Mouse (Mus musculus): ENCODE data around the gene Agxt2. TPM values are rescaled to one million over a fixed set of nuclear protein-coding genes. Genes with fewer than 3 reads are reported as not detected.

Agxt2 gene
- not detected in 2 replicates for polyA plus RNA-seq (2014; fragmentation: Nextera tagmentation; extraction: Ambion mirVana)

- WGBS, result 83% methylated on average over 9 of the region's 9 CpGs
- H3K4me1 ChIP-seq (ENCODE audit: control insufficient read depth, insufficient read depth, low read length), result no peaks in the 10 kb centered on the region
- H3K27ac ChIP-seq (ENCODE audit: low read depth, low read length), result no peak within 1 kb of the TSS
- H3K36me3 ChIP-seq (ENCODE audit: control insufficient read depth, insufficient read depth, low read length), result no peaks in the 10 kb centered on the region
- DNase-seq (ENCODE audit: low spot score) (no peak), ATAC-seq (ENCODE audit: insufficient read depth, low FRiP score, low TSS enrichment) (no peak)
- no peaks in the 10 kb centered on the region for H3K9me3 ChIP-seq (ENCODE audit: control insufficient read depth, low read length)
- H3K4me3 ChIP-seq (ENCODE audit: low read depth, low read length), result no peak within 1 kb of the TSS
- H3K27me3 ChIP-seq (ENCODE audit: control insufficient read depth, insufficient read depth, low read length), result no peaks in the 10 kb centered on the region
- H3K4me2 ChIP-seq (ENCODE audit: low read depth), result no peak within 1 kb of the TSS
- no peak within 1 kb of the TSS for H3K9ac ChIP-seq (ENCODE audit: low read length)
Measured at GRCm38 (mm10) chr15:10358039-10358948, at the start of gene Agxt2. Gene Agxt2, plus strand, starts transcription at chr15:10358532.

- WGBS, result 77% methylated on average over 5 of the region's 5 CpGs
Measured at GRCm38 (mm10) chr15:10311826-10312225, 46.5 kb upstream of the Agxt2 start.

GRCm38 (mm10) chr15:10313522-10314455 lies 44.5 kb upstream of the Agxt2 start:
- DNase-seq (ENCODE audit: low spot score) (peak; percentile 60), ATAC-seq (ENCODE audit: insufficient read depth, low FRiP score, low TSS enrichment) (no peak; the same call in 1 of the 2 replicates)
- H3K4me1 ChIP-seq (ENCODE audit: control insufficient read depth, insufficient read depth, low read length), result no peaks in the 10 kb centered on the region
- H3K27me3 ChIP-seq (ENCODE audit: control insufficient read depth, insufficient read depth, low read length), result no peaks in the 10 kb centered on the region
- H3K4me3 ChIP-seq (ENCODE audit: low read depth, low read length), result no peak overlapping the region
- no peaks in the 10 kb centered on the region for H3K9me3 ChIP-seq (ENCODE audit: control insufficient read depth, low read length)
- H3K4me2 ChIP-seq (ENCODE audit: low read depth), result no peak overlapping the region
- H3K27ac ChIP-seq (ENCODE audit: low read depth, low read length), result no peak overlapping the region
- WGBS, result 54% methylated on average over 6 of the region's 7 CpGs
- no peak overlapping the region for H3K9ac ChIP-seq (ENCODE audit: low read length)
- H3K36me3 ChIP-seq (ENCODE audit: control insufficient read depth, insufficient read depth, low read length), result no peaks in the 10 kb centered on the region

More at GRCm38 (mm10) chr15:10311826-10312225, 46.5 kb upstream of the Agxt2 start:
- Histone ChIP-seq H3K27ac (ENCODE audit: low read depth, low read length) (no peak overlapping the region), H3K4me3 (ENCODE audit: low read depth, low read length) (no peak overlapping the region), H3K9ac (ENCODE audit: low read length) (no peak overlapping the region), H3K4me2 (ENCODE audit: low read depth) (no peak overlapping the region), H3K4me1 (ENCODE audit: control insufficient read depth, insufficient read depth, low read length) (no peaks in the 10 kb centered on the region), H3K27me3 (ENCODE audit: control insufficient read depth, insufficient read depth, low read length) (no peaks in the 10 kb centered on the region), H3K9me3 (ENCODE audit: control insufficient read depth, low read length) (no peaks in the 10 kb centered on the region), H3K36me3 (ENCODE audit: control insufficient read depth, insufficient read depth, low read length) (no peaks in the 10 kb centered on the region)
- ATAC-seq (ENCODE audit: insufficient read depth, low FRiP score, low TSS enrichment), result no peak
- DNase-seq (ENCODE audit: low spot score), result no peak

GRCm38 (mm10) chr15:10325080-10325479 lies 33.3 kb upstream of the Agxt2 start, which contains the start of gene Gm21973:
Gene Gm21973, plus strand, starts transcription at chr15:10325380.
- H3K4me3 ChIP-seq (ENCODE audit: low read depth, low read length), result no peak within 1 kb of the TSS

GRCm38 (mm10) chr15:10330626-10331025 lies 27.7 kb upstream of the Agxt2 start:
- WGBS, result 88% methylated on average over 3 of the region's 3 CpGs
- no peaks in the 10 kb centered on the region for H3K4me1 ChIP-seq (ENCODE audit: control insufficient read depth, insufficient read depth, low read length)
- H3K27me3 ChIP-seq (ENCODE audit: control insufficient read depth, insufficient read depth, low read length), result no peaks in the 10 kb centered on the region
- H3K27ac ChIP-seq (ENCODE audit: low read depth, low read length), result no peak overlapping the region
- DNase-seq (ENCODE audit: low spot score), result no peak
- no peak overlapping the region for H3K4me3 ChIP-seq (ENCODE audit: low read depth, low read length)
- H3K4me2 ChIP-seq (ENCODE audit: low read depth), result no peak overlapping the region
- no peaks in the 10 kb centered on the region for H3K9me3 ChIP-seq (ENCODE audit: control insufficient read depth, low read length)
- no peak for ATAC-seq (ENCODE audit: insufficient read depth, low FRiP score, low TSS enrichment)
- no peaks in the 10 kb centered on the region for H3K36me3 ChIP-seq (ENCODE audit: control insufficient read depth, insufficient read depth, low read length)
- H3K9ac ChIP-seq (ENCODE audit: low read length), result no peak overlapping the region

More at GRCm38 (mm10) chr15:10325080-10325479, 33.3 kb upstream of the Agxt2 start, which contains the start of gene Gm21973:
- Histone ChIP-seq H3K9me3 (ENCODE audit: control insufficient read depth, low read length) (no peaks in the 10 kb centered on the region), H3K4me1 (ENCODE audit: control insufficient read depth, insufficient read depth, low read length) (no peaks in the 10 kb centered on the region), H3K4me2 (ENCODE audit: low read depth) (no peak within 1 kb of the TSS), H3K27me3 (ENCODE audit: control insufficient read depth, insufficient read depth, low read length) (no peaks in the 10 kb centered on the region), H3K9ac (ENCODE audit: low read length) (no peak within 1 kb of the TSS), H3K27ac (ENCODE audit: low read depth, low read length) (no peak within 1 kb of the TSS), H3K36me3 (ENCODE audit: control insufficient read depth, insufficient read depth, low read length) (no peaks in the 10 kb centered on the region)
- no peak for DNase-seq (ENCODE audit: low spot score)
- WGBS, result 95% methylated on average over 2 of the region's 2 CpGs
- no peak for ATAC-seq (ENCODE audit: insufficient read depth, low FRiP score, low TSS enrichment)

GRCm38 (mm10) chr15:10332566-10332965 lies 25.8 kb upstream of the Agxt2 start:
- DNase-seq (ENCODE audit: low spot score) (no peak), ATAC-seq (ENCODE audit: insufficient read depth, low FRiP score, low TSS enrichment) (no peak)
- Histone ChIP-seq H3K4me2 (ENCODE audit: low read depth) (no peak overlapping the region), H3K36me3 (ENCODE audit: control insufficient read depth, insufficient read depth, low read length) (no peaks in the 10 kb centered on the region), H3K4me1 (ENCODE audit: control insufficient read depth, insufficient read depth, low read length) (no peaks in the 10 kb centered on the region), H3K9me3 (ENCODE audit: control insufficient read depth, low read length) (no peaks in the 10 kb centered on the region), H3K4me3 (ENCODE audit: low read depth, low read length) (no peak overlapping the region), H3K27me3 (ENCODE audit: control insufficient read depth, insufficient read depth, low read length) (no peaks in the 10 kb centered on the region), H3K9ac (ENCODE audit: low read length) (no peak overlapping the region), H3K27ac (ENCODE audit: low read depth, low read length) (no peak overlapping the region)
- WGBS, result 95% methylated on average over 1 of the region's 1 CpGs

- no peak overlapping the region for H3K9ac ChIP-seq (ENCODE audit: low read length)
- H3K4me1 ChIP-seq (ENCODE audit: control insufficient read depth, insufficient read depth, low read length), result no peaks in the 10 kb centered on the region
- H3K4me2 ChIP-seq (ENCODE audit: low read depth), result no peak overlapping the region
- 93% methylated on average over 3 of the region's 3 CpGs for WGBS
- H3K4me3 ChIP-seq (ENCODE audit: low read depth, low read length), result no peak overlapping the region
- H3K9me3 ChIP-seq (ENCODE audit: control insufficient read depth, low read length), result no peaks in the 10 kb centered on the region
- no peaks in the 10 kb centered on the region for H3K36me3 ChIP-seq (ENCODE audit: control insufficient read depth, insufficient read depth, low read length)
- H3K27ac ChIP-seq (ENCODE audit: low read depth, low read length), result no peak overlapping the region
- ATAC-seq (ENCODE audit: insufficient read depth, low FRiP score, low TSS enrichment) (no peak), DNase-seq (ENCODE audit: low spot score) (no peak)
- no peaks in the 10 kb centered on the region for H3K27me3 ChIP-seq (ENCODE audit: control insufficient read depth, insufficient read depth, low read length)
Measured at GRCm38 (mm10) chr15:10338606-10339005, 19.7 kb upstream of the Agxt2 start.

- H3K4me2 ChIP-seq (ENCODE audit: low read depth), result no peak overlapping the region
- no peaks in the 10 kb centered on the region for H3K36me3 ChIP-seq (ENCODE audit: control insufficient read depth, insufficient read depth, low read length)
- 92% methylated on average over 6 of the region's 6 CpGs for WGBS
- H3K4me3 ChIP-seq (ENCODE audit: low read depth, low read length), result no peak overlapping the region
- H3K9ac ChIP-seq (ENCODE audit: low read length), result no peak overlapping the region
- DNase-seq (ENCODE audit: low spot score) (no peak), ATAC-seq (ENCODE audit: insufficient read depth, low FRiP score, low TSS enrichment) (no peak)
- H3K27me3 ChIP-seq (ENCODE audit: control insufficient read depth, insufficient read depth, low read length), result no peaks in the 10 kb centered on the region
- H3K4me1 ChIP-seq (ENCODE audit: control insufficient read depth, insufficient read depth, low read length), result no peaks in the 10 kb centered on the region
- H3K9me3 ChIP-seq (ENCODE audit: control insufficient read depth, low read length), result no peaks in the 10 kb centered on the region
- no peak overlapping the region for H3K27ac ChIP-seq (ENCODE audit: low read depth, low read length)
Measured at GRCm38 (mm10) chr15:10347044-10347443, 11.3 kb upstream of the Agxt2 start.

All from neural tube, embryonic 11.5 days (tissue).